Mouse (Mus musculus): ENCODE results near the gene Ntsr1.

GRCm38 (mm10) chr2:180501217-180501967 lies 1.6 kb downstream of the Ntsr1 start:
- TF ChIP-seq POLR2A (IDR thresholded peaks at IDR 0.05; ENCODE audit: control insufficient read depth in 1 of 2, insufficient read depth in 1 of 2, low read depth in 1 of 2, low read length in 2 of 2, poor library complexity in 1 of 2), result no peak
- no peak for TF ChIP-seq CTCF (IDR thresholded peaks at IDR 0.05 in 2 of 3, conservative IDR thresholded peaks at IDR 0.05 in 1 of 3; ENCODE audit: control insufficient read depth in 1 of 3, insufficient read depth in 1 of 3, low read depth in 2 of 3, low read length in 3 of 3, poor library complexity in 1 of 3, severe bottlenecking in 1 of 3)
- TF ChIP-seq NELFE (IDR thresholded peaks at IDR 0.05; ENCODE audit: low read depth, low read length), result no peak
- TF ChIP-seq NRF1 (IDR thresholded peaks at IDR 0.05; ENCODE audit: insufficient read depth, low read depth, low read length, poor library complexity, severe bottlenecking), result no peak
- no peak for TF ChIP-seq HCFC1 (IDR thresholded peaks at IDR 0.05; ENCODE audit: low read depth, low read length)
- no peak for TF ChIP-seq MYB (IDR thresholded peaks at IDR 0.05; ENCODE audit: low read depth, low read length)
- TF ChIP-seq USF1 (IDR thresholded peaks at IDR 0.05; ENCODE audit: low read depth, low read length), result no peak
- no peak for TF ChIP-seq ELF1 (IDR thresholded peaks at IDR 0.05; ENCODE audit: low read depth, low read length)
- TF ChIP-seq MAX (IDR thresholded peaks at IDR 0.05; ENCODE audit: low read length), result no peak
- no peak for TF ChIP-seq GABPA (IDR thresholded peaks at IDR 0.05; ENCODE audit: low read depth, low read length)
